Mouse (Mus musculus) neural tube, embryonic 13.5 days (tissue): ENCODE data around the gene Pdpk1. TPM values are rescaled to one million over a fixed set of nuclear protein-coding genes. Genes with fewer than 3 reads are reported as not detected.

ENCODE experiments used
- ATAC-seq: fragments of 200-750 bp; cut with Nextera tagmentation; 2 replicates; pipeline ENCODE4 v1.8.0; 2017; ENCODE audit warnings: low read depth, mild to moderate bottlenecking, moderate TSS enrichment, moderate library complexity
- H3K27ac ChIP-seq: fragments of 300-500 bp; sonication (generic); replicated peaks from 2 replicates; pipeline ENCODE4 v1.5.1; 2015; ENCODE audit warnings: moderate library complexity, mild to moderate bottlenecking, inconsistent platforms
- H3K27me3 ChIP-seq: fragments of 300-500 bp; sonication (generic); 2 replicates; pipeline ENCODE4 v1.6.1; 2015; ENCODE audit warnings: mild to moderate bottlenecking, inconsistent platforms
- H3K36me3 ChIP-seq: fragments of 300-500 bp; sonication (generic); 2 replicates; pipeline ENCODE4 v1.6.1; 2015; ENCODE audit warnings: mild to moderate bottlenecking, inconsistent platforms
- H3K4me1 ChIP-seq: fragments of 300-500 bp; sonication (generic); replicated peaks from 2 replicates; pipeline ENCODE4 v1.6.1; 2015; ENCODE audit warnings: inconsistent platforms
- H3K4me2 ChIP-seq: fragments of 300-500 bp; sonication (generic); 2 replicates; pipeline ENCODE4 v1.6.1; 2015; ENCODE audit warnings: inconsistent platforms, mild to moderate bottlenecking, moderate library complexity
- H3K4me3 ChIP-seq: fragments of 300-500 bp; sonication (generic); 2 replicates; pipeline ENCODE4 v1.5.1; 2015; ENCODE audit warnings: mild to moderate bottlenecking, inconsistent platforms
- H3K9ac ChIP-seq: fragments of 300-500 bp; sonication (generic); 2 replicates; pipeline ENCODE4 v1.6.1; 2015; ENCODE audit warnings: moderate library complexity, mild to moderate bottlenecking, inconsistent platforms
- H3K9me3 ChIP-seq: fragments of 300-500 bp; sonication (generic); 2 replicates; pipeline ENCODE4 v1.6.1; 2016; ENCODE audit warnings: inconsistent platforms
- WGBS: fragments of 180-500 bp; shearing (Covaris S2); methylation state at CpG from one replicate; pipeline ENCODE4 v1.1.7; 2015; 5-methylcytosine and 5-hydroxymethylcytosine counted together
- polyA plus RNA-seq: library from polyadenylated mRNA; unstranded; fragments of >200 nt; fragmentation: Nextera tagmentation; extraction: Ambion mirVana; gene quantifications from 2 replicates; pipeline ENCODE4 v1.2.1, GENCODE M21; 2015

The Pdpk1 gene
- polyA plus RNA-seq, 1 experiment from 2014 or later, result 54.0 TPM

DNA sequence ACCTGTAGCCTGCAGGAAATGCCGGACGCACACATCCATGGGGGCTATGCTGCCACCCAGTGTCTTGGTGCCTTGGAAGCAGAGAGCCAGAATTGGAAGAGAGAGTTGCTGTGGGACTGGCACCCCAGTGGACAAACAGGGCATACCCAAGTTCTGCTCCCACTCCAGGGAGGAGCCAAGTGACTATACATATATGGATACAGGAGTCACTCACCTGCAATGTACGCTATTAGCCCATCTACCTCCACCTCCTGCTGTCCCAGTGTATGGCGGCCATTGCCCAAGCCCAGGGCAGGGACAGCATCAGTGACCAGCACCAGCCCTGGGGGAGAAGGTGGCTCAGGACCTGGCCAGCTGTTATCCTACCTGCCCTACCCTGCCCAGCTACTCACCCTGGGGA, 6.8 kb upstream of the Pdpk1 start:
- 95% methylated on average over 4 of the region's 4 CpGs for WGBS

GRCm38 (mm10) chr17:24157121-24157520, 6.4 kb upstream of the Pdpk1 start:
- 92% methylated on average over 6 of the region's 6 CpGs for WGBS
- H3K27me3 ChIP-seq, result no peaks in the 10 kb centered on the region
- no peak overlapping the region for H3K27ac ChIP-seq
- H3K4me3 ChIP-seq, result no peak overlapping the region
- H3K4me2 ChIP-seq, result no peak overlapping the region
- no peaks in the 10 kb centered on the region for H3K9me3 ChIP-seq
- peaks cover 37% of the 10 kb centered on the region for H3K36me3 ChIP-seq
- H3K9ac ChIP-seq, result no peak overlapping the region
- ATAC-seq, result no peak
- peaks cover 7% of the 10 kb centered on the region for H3K4me1 ChIP-seq

More for the DNA sequence above, 6.8 kb upstream of the Pdpk1 start:
- Histone ChIP-seq H3K4me3 (no peak overlapping the region), H3K27me3 (no peaks in the 10 kb centered on the region), H3K4me2 (no peak overlapping the region), H3K9ac (no peak overlapping the region), H3K4me1 (peaks cover 7% of the 10 kb centered on the region), H3K27ac (no peak overlapping the region), H3K9me3 (no peaks in the 10 kb centered on the region), H3K36me3 (peaks cover 37% of the 10 kb centered on the region)
- ATAC-seq, result no peak

DNA sequence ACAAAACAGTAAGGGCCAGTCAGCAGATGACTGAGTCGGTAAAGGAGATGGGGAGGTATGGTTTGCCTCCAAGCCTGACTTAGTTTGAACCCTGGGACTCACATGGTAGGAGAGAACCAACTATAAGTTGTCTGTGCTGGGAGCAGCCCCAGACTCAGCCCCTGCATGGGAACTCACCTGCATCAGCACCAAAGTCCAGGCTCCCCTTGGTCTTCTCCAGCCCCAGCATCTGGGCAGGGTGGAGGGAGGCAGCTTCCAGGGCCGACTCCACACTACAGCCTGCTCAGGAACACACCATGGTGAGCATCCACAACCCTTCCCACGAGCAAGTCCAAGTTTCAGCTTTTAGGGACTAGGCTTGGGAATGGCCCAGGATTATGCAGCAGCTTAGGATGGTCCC, 5.7 kb upstream of the Pdpk1 start:
- H3K9me3 ChIP-seq, result no peaks in the 10 kb centered on the region
- H3K36me3 ChIP-seq, result peaks cover 37% of the 10 kb centered on the region
- ATAC-seq, result no peak
- no peak overlapping the region for H3K9ac ChIP-seq
- H3K27me3 ChIP-seq, result no peaks in the 10 kb centered on the region
- H3K4me3 ChIP-seq, result no peak overlapping the region
- peaks cover 9% of the 10 kb centered on the region for H3K4me1 ChIP-seq
- WGBS, result 87% methylated on average over 3 of the region's 3 CpGs
- no peak overlapping the region for H3K4me2 ChIP-seq
- H3K27ac ChIP-seq, result no peak overlapping the region

DNA sequence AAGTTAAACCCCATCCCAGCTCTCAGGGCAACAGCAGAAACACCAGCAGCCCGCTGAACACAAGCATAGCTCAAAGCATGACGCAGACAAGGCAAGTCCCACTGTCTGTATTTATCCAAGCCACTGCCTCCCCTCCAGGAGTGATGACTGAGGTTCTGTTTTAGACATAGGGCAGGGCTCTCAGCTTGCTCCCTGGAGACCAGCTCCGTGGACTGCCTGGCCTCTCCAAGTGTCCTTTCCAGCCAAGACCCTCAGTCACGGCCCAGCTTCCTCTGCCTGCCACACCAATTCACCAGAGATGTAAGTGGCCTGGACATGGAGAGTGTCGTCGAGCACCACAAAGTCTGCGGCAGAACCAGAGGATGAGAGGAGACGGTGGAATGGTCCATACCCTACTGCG, 5.0 kb upstream of the Pdpk1 start:
- Histone ChIP-seq H3K27me3 (no peaks in the 10 kb centered on the region), H3K36me3 (peaks cover 37% of the 10 kb centered on the region)

GRCm38 (mm10) chr17:24154463-24154862, 3.7 kb upstream of the Pdpk1 start:
- no peaks in the 10 kb centered on the region for H3K9me3 ChIP-seq
- H3K36me3 ChIP-seq, result peaks cover 32% of the 10 kb centered on the region
- H3K4me3 ChIP-seq, result no peak overlapping the region
- H3K4me1 ChIP-seq, result peaks cover 9% of the 10 kb centered on the region
- ATAC-seq, result no peak
- H3K9ac ChIP-seq, result no peak overlapping the region
- 77% methylated on average over 3 of the region's 3 CpGs for WGBS
- no peak overlapping the region for H3K4me2 ChIP-seq
- H3K27ac ChIP-seq, result no peak overlapping the region
- H3K27me3 ChIP-seq, result no peaks in the 10 kb centered on the region

More for the DNA sequence above, 5.0 kb upstream of the Pdpk1 start:
- no peak for ATAC-seq
- Histone ChIP-seq H3K27ac (no peak overlapping the region), H3K4me3 (no peak overlapping the region), H3K4me2 (no peak overlapping the region), H3K9me3 (no peaks in the 10 kb centered on the region), H3K9ac (no peak overlapping the region), H3K4me1 (peaks cover 9% of the 10 kb centered on the region)
- WGBS, result 90% methylated on average over 9 of the region's 9 CpGs

DNA sequence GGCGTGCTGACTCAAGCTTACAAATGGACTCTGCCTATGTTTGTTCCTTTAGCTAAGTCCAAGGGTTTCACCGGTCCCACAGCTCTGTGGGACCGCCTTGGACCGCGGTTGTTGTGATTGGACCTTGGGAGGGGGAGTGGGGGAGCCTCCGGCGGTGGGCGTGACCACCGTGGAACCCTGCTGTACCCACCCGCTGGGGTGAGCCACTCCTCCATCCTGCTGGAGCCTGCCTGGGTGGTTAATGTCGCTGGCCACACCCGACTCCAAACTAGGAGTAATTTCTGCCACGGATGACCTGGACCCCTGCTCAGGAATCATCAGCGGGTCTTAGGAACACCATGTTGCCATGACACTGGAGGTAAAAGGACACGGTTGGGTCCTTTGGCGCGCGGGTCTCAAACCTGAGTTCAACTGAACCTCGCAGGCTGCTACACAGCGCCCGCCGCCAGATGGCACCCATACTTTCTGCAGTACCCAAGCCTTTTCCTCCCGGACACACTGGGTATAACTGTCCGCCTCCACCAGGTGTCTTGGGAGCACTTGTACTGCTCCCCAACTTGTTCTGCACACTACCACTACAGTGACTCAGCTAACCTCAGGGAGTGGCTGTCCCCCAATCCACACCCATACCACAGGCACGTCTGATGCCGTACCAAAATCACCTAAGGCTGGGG, 1.3 kb upstream of the Pdpk1 start:
- Histone ChIP-seq H3K9me3 (no peaks in the 10 kb centered on the region), H3K4me3 (peak overlapping the region; percentile 31), H3K9ac (peak overlapping the region; percentile 61), H3K4me1 (peaks cover 9% of the 10 kb centered on the region), H3K27ac (no peak overlapping the region), H3K27me3 (no peaks in the 10 kb centered on the region), H3K4me2 (peak overlapping the region; percentile 59), H3K36me3 (peaks cover 16% of the 10 kb centered on the region)
- 1% methylated on average over 26 of the region's 26 CpGs for WGBS
- peak; percentile 82 for ATAC-seq

DNA sequence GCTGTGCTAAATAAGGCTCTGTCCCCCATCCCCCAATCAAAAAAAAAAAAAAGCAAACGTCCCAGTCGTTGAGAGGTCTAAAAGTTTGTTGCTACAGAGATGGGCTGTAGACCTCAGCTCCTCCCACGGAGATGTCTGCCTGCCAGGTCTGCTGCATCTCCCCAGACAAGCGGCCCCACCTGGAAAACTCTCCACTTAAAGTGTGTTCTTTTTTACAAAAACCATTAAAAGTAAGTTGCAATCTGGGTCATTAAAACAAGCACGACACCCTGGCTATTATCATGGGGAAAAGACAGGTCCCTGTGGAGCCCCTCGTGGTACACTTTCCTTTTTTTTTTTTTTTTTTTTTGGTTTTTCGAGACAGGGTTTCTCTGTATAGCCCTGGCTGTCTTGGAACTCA, 658 bp upstream of the Pdpk1 start:
- no peak for ATAC-seq
- Histone ChIP-seq H3K9ac (0 out of 2 replicates have a peak overlapping the region, but pooled peaks have one; percentile 61), H3K4me3 (no peak overlapping the region)

DNA sequence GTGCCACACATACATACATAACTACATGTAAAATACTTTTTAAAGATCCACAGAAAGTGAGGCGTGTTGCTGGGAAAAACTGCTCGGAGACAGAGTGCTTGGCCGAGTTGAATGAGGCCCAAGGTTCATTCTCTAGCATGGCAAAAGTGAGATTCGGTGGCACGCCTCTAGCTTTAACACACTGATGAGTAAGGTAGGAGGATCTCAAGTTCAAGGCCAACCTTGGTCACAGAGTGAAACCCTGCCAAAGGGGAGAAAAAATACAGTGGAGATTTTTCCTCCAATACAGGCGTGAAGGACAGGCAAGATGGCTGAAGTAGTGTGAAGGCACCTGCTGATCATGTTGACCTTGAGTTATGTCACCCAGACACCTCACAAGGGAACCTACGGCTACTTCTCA, 1.3 kb downstream of the Pdpk1 start:
- Histone ChIP-seq H3K4me1 (peaks cover 9% of the 10 kb centered on the region), H3K9ac (no peak overlapping the region), H3K36me3 (no peaks in the 10 kb centered on the region), H3K27me3 (no peaks in the 10 kb centered on the region), H3K4me3 (no peak overlapping the region), H3K4me2 (no peak overlapping the region), H3K27ac (no peak overlapping the region), H3K9me3 (no peaks in the 10 kb centered on the region)
- WGBS, result 90% methylated on average over 7 of the region's 7 CpGs
- no peak for ATAC-seq

More for the DNA sequence above, 658 bp upstream of the Pdpk1 start:
- WGBS, result 14% methylated on average over 7 of the region's 7 CpGs
- Histone ChIP-seq H3K4me2 (peak overlapping the region; percentile 59), H3K36me3 (peaks cover 10% of the 10 kb centered on the region; the same call in 1 of the 2 replicates), H3K27ac (no peak overlapping the region), H3K9me3 (no peaks in the 10 kb centered on the region), H3K27me3 (no peaks in the 10 kb centered on the region), H3K4me1 (peaks cover 9% of the 10 kb centered on the region)

GRCm38 (mm10) chr17:24142897-24143296, 7.8 kb downstream of the Pdpk1 start:
- Histone ChIP-seq H3K27me3 (no peaks in the 10 kb centered on the region), H3K36me3 (no peaks in the 10 kb centered on the region), H3K9ac (no peak overlapping the region), H3K27ac (no peak overlapping the region), H3K9me3 (no peaks in the 10 kb centered on the region), H3K4me2 (peak overlapping the region; percentile 96; the same call in 1 of the 2 replicates), H3K4me3 (0 out of 2 replicates have a peak overlapping the region, but pooled peaks have one; percentile 97), H3K4me1 (peaks cover 29% of the 10 kb centered on the region)
- 47% methylated on average over 2 of the region's 2 CpGs for WGBS
- ATAC-seq, result no peak

- peak; percentile 97 for ATAC-seq
- under 1% methylated on average over 56 of the region's 57 CpGs for WGBS
- peak overlapping the region; percentile 86 for H3K27ac ChIP-seq
- peaks cover 36% of the 10 kb centered on the region for H3K4me1 ChIP-seq
- H3K36me3 ChIP-seq, result no peaks in the 10 kb centered on the region
- peak overlapping the region; percentile 92 for H3K9ac ChIP-seq
- H3K4me3 ChIP-seq, result peak overlapping the region; percentile 97
- no peaks in the 10 kb centered on the region for H3K9me3 ChIP-seq
- H3K27me3 ChIP-seq, result no peaks in the 10 kb centered on the region
- peak overlapping the region; percentile 96 for H3K4me2 ChIP-seq
Observed at GRCm38 (mm10) chr17:24141425-24141920, 9.3 kb downstream of the Pdpk1 start.

DNA sequence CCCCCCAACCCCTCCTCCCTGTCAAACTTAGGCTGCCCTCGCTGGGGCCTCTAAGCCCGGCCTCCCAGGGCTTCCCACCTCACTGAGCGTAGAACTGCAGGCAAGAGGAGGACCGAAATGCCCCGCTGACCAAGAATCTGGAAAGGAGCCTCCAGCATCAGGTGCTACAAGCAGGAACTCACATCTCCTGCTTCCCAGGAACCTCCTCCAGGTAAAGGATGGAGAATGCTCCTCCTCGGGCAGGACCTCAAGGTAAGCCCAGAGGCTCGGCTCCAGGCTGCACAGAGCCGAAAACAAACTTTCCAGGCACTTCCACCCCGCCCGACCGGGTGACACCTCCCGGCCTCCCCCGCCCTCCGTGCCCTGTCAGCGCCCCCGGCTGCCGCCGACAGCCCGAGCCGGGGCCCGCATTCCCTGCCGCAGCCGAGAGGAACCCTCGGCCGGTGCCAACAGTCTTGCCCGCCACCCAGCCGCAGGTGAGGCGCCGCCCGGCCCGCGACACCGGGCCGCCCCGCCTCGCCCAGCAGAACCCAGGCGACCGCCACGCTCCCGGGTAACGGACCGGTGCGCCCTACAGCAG, 9.8 kb downstream of the Pdpk1 start:
- WGBS, result under 1% methylated on average over 43 of the region's 43 CpGs
- peak overlapping the region; percentile 97 for H3K4me3 ChIP-seq
- no peaks in the 10 kb centered on the region for H3K36me3 ChIP-seq
- H3K9ac ChIP-seq, result peak overlapping the region; percentile 92
- peak; percentile 20 for ATAC-seq
- peaks cover 36% of the 10 kb centered on the region for H3K4me1 ChIP-seq
- peak overlapping the region; percentile 96 for H3K4me2 ChIP-seq
- H3K27ac ChIP-seq, result peak overlapping the region; percentile 86
- H3K9me3 ChIP-seq, result no peaks in the 10 kb centered on the region
- H3K27me3 ChIP-seq, result no peaks in the 10 kb centered on the region

DNA sequence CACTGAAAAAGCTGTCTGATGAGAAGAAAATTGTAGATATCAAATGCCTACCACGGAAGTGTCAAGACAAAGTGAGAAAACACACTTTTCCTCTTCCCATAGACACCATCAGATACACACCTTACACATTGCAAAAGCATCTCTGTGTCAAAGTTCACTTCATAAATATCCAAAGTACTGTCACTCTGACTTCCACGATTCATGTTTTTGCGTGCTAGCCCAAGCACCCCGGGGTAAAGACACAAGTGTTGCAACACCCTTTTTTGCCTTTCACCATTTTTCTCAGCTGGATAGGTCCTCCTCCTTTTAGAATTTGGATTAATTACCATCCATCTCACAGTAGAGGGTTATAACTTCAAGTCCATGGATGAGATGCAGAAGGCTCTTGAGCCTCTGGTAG, 10.8 kb downstream of the Pdpk1 start:
- H3K4me3 ChIP-seq, result peak overlapping the region; percentile 97
- no peaks in the 10 kb centered on the region for H3K9me3 ChIP-seq
- no peaks in the 10 kb centered on the region for H3K36me3 ChIP-seq
- no peak for ATAC-seq
- peak overlapping the region; percentile 96 for H3K4me2 ChIP-seq
- no peaks in the 10 kb centered on the region for H3K27me3 ChIP-seq
- H3K4me1 ChIP-seq, result peaks cover 36% of the 10 kb centered on the region
- no peak overlapping the region for H3K27ac ChIP-seq
- WGBS, result 96% methylated on average over 4 of the region's 4 CpGs
- peak overlapping the region; percentile 92; the same call in 1 of the 2 replicates for H3K9ac ChIP-seq
